Mouse (Mus musculus): ENCODE measurements around the gene Zfp1.

- TF ChIP-seq CTCF (IDR thresholded peaks at IDR 0.05; ENCODE audit: low read depth): no peak
- TF ChIP-seq EP300 (IDR thresholded peaks at IDR 0.05; ENCODE audit: low read depth): no peak
Measured at GRCm38 (mm10) chr8:111678848-111679247, 35.6 kb downstream of the Zfp1 start.
